Mouse (Mus musculus) spleen, embryonic (tissue): ENCODE measurements around the gene Atxn2.

Source experiments
- CTCF ChIA-PET: fragments of 350-600 bp; sonication (Branson Sonifier 250); formaldehyde crosslinking; loops from one replicate; lab custom pipeline; 2022; lab: Charles Lee

The Atxn2 gene

DNA sequence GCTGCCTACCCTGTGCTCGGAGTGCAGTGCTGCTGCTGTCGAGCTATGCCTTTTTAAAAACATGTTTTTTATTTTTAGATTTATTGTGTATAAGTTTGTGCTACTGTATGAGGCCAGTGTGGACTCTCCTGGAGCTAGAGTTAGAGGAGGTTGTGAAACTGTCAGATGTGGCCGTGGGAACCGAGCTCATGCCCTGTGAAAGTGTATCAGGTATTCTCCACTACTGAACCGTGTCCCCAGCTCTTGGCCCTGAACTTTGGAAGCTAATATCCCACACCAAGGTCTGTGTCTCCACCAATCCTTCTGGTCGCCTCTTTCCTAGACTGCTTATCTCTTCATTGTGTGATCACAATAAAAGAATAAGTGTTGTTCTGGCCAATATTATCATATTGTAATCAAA, 51.8 kb downstream of the Atxn2 start:
- CTCF ChIA-PET = interaction anchor here (0.5 kb wide), 1 partner anchor 109 kb away, joined by 11 read pairs; no protein-coding TSS in a partner anchor

DNA sequence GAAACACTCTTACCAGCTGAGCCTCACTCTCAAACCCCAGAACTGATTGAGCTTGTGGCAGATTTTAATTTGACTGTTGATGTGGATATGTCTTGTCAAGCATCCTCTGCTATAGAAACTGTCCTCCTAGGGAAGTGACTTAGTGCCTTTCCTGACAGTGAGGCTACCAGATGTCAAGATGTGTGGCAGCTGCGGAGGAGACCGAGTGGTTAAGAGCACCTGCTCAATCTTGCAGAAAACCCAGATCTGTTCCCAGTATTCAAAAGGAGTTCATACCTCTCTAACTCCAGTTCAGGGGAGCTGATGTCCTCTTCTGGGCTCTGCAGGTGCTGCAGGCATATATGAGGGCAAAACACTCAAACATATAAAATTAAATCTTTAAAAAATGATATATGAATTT, 53.9 kb downstream of the Atxn2 start:
- CTCF ChIA-PET = no interaction called here

DNA sequence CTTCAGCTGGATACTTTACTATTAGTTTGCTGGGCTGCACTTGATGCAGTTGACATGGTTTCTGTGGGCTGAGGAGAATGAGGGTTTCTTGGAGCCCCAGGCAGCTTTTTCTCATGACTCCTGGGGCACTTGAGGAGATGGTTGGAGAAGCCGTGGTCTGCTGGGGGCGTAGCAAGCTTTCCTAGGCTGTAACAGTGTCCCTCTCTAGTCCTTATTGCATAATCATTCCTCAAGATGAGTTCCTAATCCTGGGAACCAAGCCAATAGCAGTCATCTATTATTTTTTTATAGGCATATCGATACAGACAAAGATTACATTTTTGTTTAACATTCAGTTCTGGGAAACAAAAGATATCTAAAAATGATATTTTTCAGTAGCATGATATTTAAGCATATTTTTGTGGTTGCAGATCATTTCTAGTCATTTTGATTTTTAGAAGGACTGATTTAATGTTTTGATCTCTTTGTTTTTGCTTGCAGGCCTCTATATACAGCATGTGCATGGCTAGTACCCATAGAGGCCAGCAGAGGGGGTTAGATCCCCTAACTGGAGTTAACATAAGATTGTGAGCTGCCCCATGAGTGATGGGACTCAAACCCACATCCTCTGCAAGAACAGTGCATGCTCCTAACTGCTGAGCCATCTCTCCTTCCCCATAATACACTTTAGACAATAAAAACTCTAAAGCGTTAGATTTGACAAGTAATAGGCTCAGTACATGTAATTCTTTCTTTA, 55.1 kb downstream of the Atxn2 start:
- CTCF ChIA-PET = interaction anchor here (0.6 kb wide), 1 partner anchor 28 kb away, joined by 3 read pairs; no protein-coding TSS in a partner anchor

DNA sequence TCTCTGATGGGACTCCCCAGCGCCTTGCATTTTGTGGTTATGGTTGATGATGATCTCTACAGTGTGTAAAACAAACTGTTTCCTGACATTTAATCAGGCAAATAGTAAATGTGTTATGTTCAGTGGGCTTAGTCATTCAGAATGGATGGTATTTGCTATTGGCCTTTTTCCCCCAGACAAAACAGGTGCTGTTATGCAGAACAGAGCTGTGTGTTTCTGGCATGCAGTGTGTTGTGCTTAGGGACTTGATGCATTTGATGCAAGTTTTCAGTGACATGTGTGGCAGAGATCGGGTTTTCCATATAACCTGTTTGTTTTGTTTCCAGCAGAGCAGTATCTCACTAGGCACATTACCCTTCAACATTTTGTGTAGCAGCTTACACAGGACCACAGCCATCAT, 56.4 kb downstream of the Atxn2 start:
- CTCF ChIA-PET = no interaction called here

GRCm38 (mm10) chr5:121769827-121770226, 58.7 kb downstream of the Atxn2 start:
- CTCF ChIA-PET = no interaction called here

DNA sequence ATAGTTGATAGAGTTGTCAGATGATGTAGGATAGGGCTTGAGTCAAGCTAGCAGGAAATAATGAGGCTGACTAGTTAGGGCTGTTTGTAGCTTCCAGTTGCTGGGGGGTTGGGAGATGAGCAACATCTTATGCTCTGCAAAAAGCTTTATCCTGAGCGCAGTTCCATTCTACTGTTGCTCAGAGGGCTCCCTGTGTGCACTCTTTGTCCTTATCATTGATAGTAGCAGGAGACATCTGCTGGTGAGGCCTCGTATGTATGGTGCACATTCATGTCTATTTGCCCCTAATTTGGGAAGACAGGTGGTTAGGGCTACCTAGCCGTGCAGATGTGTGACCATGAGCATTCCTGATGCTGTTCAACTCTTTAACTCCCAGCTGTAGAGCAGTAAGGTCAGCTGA, 60.5 kb downstream of the Atxn2 start:
- CTCF ChIA-PET = no interaction called here

GRCm38 (mm10) chr5:121778485-121779119, 67.5 kb downstream of the Atxn2 start:
- CTCF ChIA-PET = interaction anchor here (0.6 kb wide), 1 partner anchor 36 kb away, joined by 4 read pairs; no protein-coding TSS in a partner anchor

GRCm38 (mm10) chr5:121780180-121780579, 69.0 kb downstream of the Atxn2 start:
- CTCF ChIA-PET = no interaction called here

- CTCF ChIA-PET = no interaction called here
Measured at GRCm38 (mm10) chr5:121782467-121782866, 71.3 kb downstream of the Atxn2 start.

- CTCF ChIA-PET = interaction anchor here (0.7 kb wide), 1 partner anchor 94 kb away, joined by 4 read pairs; no protein-coding TSS in a partner anchor
Measured at GRCm38 (mm10) chr5:121783862-121784500, 72.8 kb downstream of the Atxn2 start.

DNA sequence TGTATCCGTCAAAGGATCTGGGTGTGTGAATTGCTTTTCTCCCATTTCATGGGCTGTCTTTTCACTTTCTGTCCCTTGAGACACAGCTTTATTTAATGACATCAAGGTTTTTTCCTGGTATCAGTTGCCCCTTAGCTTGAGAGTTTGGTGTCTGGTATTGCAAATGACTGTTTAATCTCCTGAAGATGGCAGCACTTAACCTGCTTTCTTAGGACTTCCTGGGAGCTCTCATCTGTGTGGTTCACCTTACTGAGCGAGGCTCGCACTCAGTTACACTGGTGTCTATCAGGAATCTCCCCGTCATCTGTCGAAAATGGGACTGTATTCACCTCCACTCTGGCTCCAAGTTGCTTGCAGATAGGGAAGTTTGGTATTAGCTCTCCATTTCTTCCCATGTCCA, 79.9 kb downstream of the Atxn2 start:
- CTCF ChIA-PET = interaction anchor here (0.8 to 1.2 kb wide), 3 partner anchors 14 to 52 kb away, joined by 3 read pairs; no protein-coding TSS in a partner anchor

DNA sequence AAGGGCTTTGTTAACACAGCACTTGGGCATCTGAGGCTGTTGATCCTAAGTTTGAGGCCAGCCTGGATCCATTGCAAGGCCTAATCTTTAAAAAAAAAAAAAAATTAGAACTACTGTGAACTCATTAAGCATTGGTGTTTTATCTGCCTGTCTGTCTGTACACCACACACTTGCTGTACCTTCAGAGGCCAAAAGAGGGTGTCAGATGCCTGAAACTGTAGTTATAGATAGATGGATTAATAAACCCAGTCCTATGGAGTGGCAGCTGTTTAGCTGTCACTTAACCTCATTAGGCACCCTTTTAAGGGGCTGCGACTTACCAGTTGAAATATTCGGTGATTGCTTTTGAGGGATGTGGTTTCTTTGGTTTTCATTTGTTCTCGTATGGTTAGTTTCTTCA, 84.7 kb downstream of the Atxn2 start:
- CTCF ChIA-PET = interaction anchor here (0.7 kb wide), 2 partner anchors 37 to 42 kb away, joined by 3 to 5 read pairs; no protein-coding TSS in a partner anchor

DNA sequence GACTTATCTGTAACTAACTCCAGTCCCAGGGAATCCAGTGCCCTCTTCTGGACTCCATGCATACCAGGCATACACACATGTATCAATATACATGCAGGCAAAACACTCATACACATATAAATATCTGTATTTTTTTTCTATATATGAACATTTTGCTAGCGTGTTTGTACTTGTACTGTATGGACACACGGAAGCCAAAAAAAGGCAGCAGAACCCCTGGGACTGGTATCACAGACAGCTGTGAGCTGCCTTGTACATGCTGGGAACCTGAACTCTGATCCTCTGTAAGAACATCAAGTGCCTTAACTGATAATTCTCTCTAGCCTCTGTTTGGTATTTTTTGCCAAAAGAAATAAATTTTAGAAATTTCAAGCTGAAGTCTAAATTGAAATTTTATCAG, 87.3 kb downstream of the Atxn2 start:
- CTCF ChIA-PET = interaction anchor here (0.6 kb wide), 1 partner anchor 35 kb away, joined by 4 read pairs; no protein-coding TSS in a partner anchor

GRCm38 (mm10) chr5:121807186-121807585, 96.0 kb downstream of the Atxn2 start:
- CTCF ChIA-PET = no interaction called here

GRCm38 (mm10) chr5:121808202-121808601, 97.1 kb downstream of the Atxn2 start:
- CTCF ChIA-PET = no interaction called here

- CTCF ChIA-PET = interaction anchor here (0.5 to 1.2 kb wide), 3 partner anchors 19 to 297 kb away, joined by 3 read pairs; no protein-coding TSS in a partner anchor
Measured at GRCm38 (mm10) chr5:121809667-121810224, 98.6 kb downstream of the Atxn2 start.

DNA sequence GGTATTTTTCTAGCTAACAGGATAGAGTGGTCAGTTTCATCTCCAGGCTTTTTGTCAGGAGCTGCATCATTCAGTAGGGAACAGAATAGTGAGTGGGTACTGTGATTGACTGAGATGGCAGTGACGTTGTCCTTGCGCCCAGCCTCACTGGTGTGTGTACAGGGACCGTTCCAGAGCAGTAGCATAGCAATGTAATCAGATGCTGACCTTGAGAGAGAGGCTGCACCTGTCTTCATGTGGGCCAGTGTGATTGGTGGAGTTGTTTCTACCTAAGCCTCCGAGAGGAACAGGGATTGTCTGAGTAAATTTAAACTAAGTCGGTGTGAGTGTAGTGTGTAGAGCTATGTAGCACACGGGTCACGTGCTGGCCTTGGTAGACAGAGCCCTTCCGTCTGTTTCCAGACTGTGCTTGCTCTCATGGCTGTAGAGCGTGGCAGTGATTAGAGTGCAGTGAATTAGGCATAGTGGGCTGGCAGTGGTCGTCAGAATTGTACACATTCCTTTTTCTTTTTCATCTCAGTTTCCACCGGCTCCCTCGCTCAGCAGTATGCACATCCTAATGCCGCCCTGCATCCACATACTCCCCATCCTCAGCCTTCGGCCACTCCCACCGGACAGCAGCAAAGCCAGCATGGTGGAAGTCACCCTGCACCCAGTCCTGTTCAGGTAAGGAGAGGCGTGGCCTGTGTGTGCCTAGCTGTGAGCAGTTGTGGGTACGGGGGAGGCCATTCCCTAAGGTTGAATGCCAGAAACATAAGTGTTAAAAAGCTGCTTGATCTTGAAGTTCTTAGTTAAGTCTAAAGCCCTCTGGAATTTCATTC, 99.4 kb downstream of the Atxn2 start:
- CTCF ChIA-PET = interaction anchor here (0.7 to 1.2 kb wide), 2 partner anchors 20 to 298 kb away, joined by 3 read pairs; no protein-coding TSS in a partner anchor

- CTCF ChIA-PET = interaction anchor here (1.8 kb wide), 1 partner anchor 32 kb away, joined by 6 read pairs; no protein-coding TSS in a partner anchor
Measured at GRCm38 (mm10) chr5:121811485-121811931, 100.4 kb downstream of the Atxn2 start.

DNA sequence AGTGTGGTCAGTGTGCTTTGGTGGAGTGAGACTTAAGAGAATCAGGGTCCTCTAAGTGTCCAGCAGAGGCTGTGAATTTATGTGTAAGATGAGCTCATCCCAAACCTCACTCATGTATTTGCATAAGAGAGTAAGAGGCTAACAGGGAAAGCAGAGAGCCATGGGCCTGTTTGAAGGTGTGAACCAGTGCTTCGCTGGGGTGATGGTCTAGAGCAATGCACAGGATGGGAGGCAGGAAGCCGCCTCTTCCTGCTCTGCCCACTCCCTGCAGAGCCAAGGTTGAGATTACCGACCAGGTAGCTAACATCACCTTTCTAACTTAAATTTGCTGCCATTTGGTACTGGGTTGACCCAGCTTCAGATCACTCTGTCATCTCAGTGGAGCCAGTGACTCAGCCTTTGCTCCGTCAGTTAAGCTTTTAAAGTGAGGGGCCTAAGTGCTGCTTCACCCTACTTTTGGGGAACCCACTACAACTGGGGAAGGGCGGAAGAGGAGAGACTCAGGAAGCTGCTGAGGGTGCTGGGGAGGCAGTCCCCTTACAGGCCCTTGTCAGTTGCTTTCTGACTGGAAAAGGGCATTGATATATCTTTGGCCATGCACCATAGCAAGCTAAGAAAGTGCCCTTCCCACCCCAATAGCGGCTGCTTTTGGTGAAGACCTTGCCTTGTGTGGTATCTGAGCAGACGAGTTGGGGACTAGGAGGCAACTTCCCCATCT, 101.5 kb downstream of the Atxn2 start:
- CTCF ChIA-PET = interaction anchor here (0.6 to 1.8 kb wide), 6 partner anchors 20 to 974 kb away, joined by 3 to 6 read pairs (median 3); no protein-coding TSS in a partner anchor

DNA sequence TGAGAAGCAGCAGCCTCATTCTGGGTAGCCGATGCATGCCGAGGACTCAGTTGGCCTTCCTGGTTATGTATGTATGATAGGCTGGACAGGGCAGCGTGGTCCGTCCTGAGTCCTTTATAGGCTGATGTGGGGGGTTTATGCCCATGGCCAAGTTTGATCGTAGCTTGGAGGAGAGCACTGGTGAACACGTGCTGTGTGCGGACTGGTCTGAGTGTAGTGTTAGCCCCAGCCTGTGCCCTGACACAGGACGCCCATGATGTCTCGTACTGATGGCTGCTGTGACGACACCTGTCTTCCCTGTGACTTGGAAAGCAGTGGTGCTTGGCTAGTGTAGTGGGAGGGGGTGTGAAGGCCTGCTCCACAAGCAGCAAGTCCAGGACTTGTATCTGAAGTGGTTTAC, 102.6 kb downstream of the Atxn2 start:
- CTCF ChIA-PET = interaction anchor here (0.6 kb wide), 2 partner anchors 36 to 229 kb away, joined by 3 to 4 read pairs; no protein-coding TSS in a partner anchor
